24 mouse cellular contexts compared by ENCODE assay signal in the genomic region with DNA sequence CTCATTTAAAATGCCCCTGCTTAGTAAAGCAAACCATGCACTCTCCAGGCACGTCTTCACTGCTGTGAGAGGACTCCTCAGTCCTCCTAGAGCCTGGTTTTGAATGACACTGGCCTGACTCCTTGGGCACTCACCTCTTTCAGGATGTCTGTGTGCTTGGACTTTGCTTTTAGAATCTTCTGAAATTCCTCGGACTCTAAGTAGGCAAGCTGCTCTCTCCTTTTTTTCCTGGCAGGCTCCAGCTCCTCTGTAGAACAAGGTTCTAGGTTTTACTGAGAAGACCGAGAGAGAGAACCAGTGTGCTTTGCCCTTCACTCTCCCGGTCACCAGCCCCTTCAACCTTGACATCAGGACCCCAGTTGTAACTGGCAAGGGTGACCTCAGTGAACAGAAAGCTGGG. TPM values are rescaled to one million over a fixed set of nuclear protein-coding genes. Genes with fewer than 3 reads are reported as not detected.
"Had no signal": no experiment of that assay in that cellular context is flagged by ENCODE, and none has a peak within 500 bp of the region (broad histone marks: within the 10 kb centered on the region; RNA-seq: fewer than 3 reads in every experiment).

No protein-coding gene starts in this region.

- ATAC-seq: lung, postnatal 0 days; midbrain, embryonic 13.5 days; midbrain, embryonic 15.5 days had no signal

- H3K4me3 ChIP-seq: lung, embryonic 15.5 days; megakaryocyte, embryonic 14.5 days; midbrain, embryonic 13.5 days; midbrain, embryonic 15.5 days; neural tube, embryonic 12.5 days; stomach, embryonic 15.5 days had no signal

- H3K9me3 ChIP-seq: lung, embryonic 15.5 days; megakaryocyte, embryonic 14.5 days; midbrain, embryonic 13.5 days; midbrain, embryonic 15.5 days; neural tube, embryonic 12.5 days; stomach, embryonic 15.5 days had no signal

- DNase-seq: lung, adult 2 months; lung, postnatal 14 days; lung, postnatal 36 days; right cerebral cortex, postnatal 14 days; thymus, adult 2 months; thymus, postnatal 25 days; thymus, postnatal 4 days had no signal

- H3K4me1 ChIP-seq: lung, embryonic 15.5 days; megakaryocyte, embryonic 14.5 days; midbrain, embryonic 13.5 days; midbrain, embryonic 15.5 days; neural tube, embryonic 12.5 days; stomach, embryonic 15.5 days had no signal

- H3K9ac ChIP-seq: lung, embryonic 15.5 days; midbrain, embryonic 13.5 days; midbrain, embryonic 15.5 days; neural tube, embryonic 12.5 days; stomach, embryonic 15.5 days had no signal

- H3K27ac ChIP-seq: lung, embryonic 15.5 days; macrophage; midbrain, embryonic 13.5 days; midbrain, embryonic 15.5 days; neural tube, embryonic 12.5 days; stomach, embryonic 15.5 days; stomach, postnatal 0 days had no signal

- H3K27me3 ChIP-seq: lung, embryonic 15.5 days; megakaryocyte, embryonic 14.5 days; midbrain, embryonic 13.5 days; midbrain, embryonic 15.5 days; neural tube, embryonic 12.5 days; stomach, embryonic 15.5 days had no signal

- H3K36me3 ChIP-seq: midbrain, embryonic 15.5 days had no signal

- H3K4me2 ChIP-seq: lung, embryonic 15.5 days; midbrain, embryonic 11.5 days; midbrain, embryonic 13.5 days; midbrain, embryonic 15.5 days; neural tube, embryonic 12.5 days; stomach, embryonic 15.5 days had no signal

RNA-seq across cellular contexts. Expression of gene Ucma, which starts 18.5 kb away (rescaled TPM):
- total RNA-seq: megakaryocyte progenitor cell, adult 5-6 weeks; monocyte, adult 5-6 weeks; neutrophil, adult 5-6 weeks had no signal
- polyA plus RNA-seq: lung, postnatal 0 days; macrophage; midbrain, embryonic 11.5 days; midbrain, embryonic 13.5 days; neural tube, embryonic 12.5 days; neural tube, embryonic 14.5 days; spleen, adult 2 months; stomach, embryonic 15.5 days; stomach, postnatal 0 days; testis, adult 2 months; urinary bladder, adult 2 months had no signal
